Comparison of ENCODE assay signal across 12 mouse cellular contexts in genomic region chr17:56537912-56538311, GRCm38 (mm10). TPM values are rescaled to one million over a fixed set of nuclear protein-coding genes. Genes with fewer than 3 reads are reported as not detected.
DNase-seq lines count a peak whose midpoint lies in the region; ATAC-seq lines count a peak whose summit lies in the region.
"Had no signal": no experiment of that assay in that cellular context is flagged by ENCODE, and none has a peak within 500 bp of the region (broad histone marks: within the 10 kb centered on the region; RNA-seq: fewer than 3 reads in every experiment).

No protein-coding gene starts in this region.

- H3K9me3 ChIP-seq in hindbrain, embryonic 12.5 days (replicated peaks): no peaks in the 10 kb centered on the region
- H3K9me3 ChIP-seq in neural tube, embryonic 13.5 days: no peaks in the 10 kb centered on the region
- H3K9me3 ChIP-seq: heart, embryonic 13.5 days had no signal

- no peaks in the 10 kb centered on the region for H3K36me3 ChIP-seq in hindbrain, embryonic 12.5 days
- H3K36me3 ChIP-seq in neural tube, embryonic 13.5 days: no peaks in the 10 kb centered on the region
- H3K36me3 ChIP-seq: heart, embryonic 13.5 days had no signal

- H3K4me1 ChIP-seq in hindbrain, embryonic 12.5 days: peaks cover 27% of the 10 kb centered on the region
- peaks cover 58% of the 10 kb centered on the region for H3K4me1 ChIP-seq in neural tube, embryonic 13.5 days (replicated peaks)

- H3K4me3 ChIP-seq in hindbrain, embryonic 12.5 days: no peak overlapping the region
- H3K4me3 ChIP-seq in neural tube, embryonic 13.5 days: no peak overlapping the region
- H3K4me3 ChIP-seq: heart, embryonic 13.5 days had no signal

- no peaks in the 10 kb centered on the region for H3K27me3 ChIP-seq in hindbrain, embryonic 12.5 days
- peaks cover 4% of the 10 kb centered on the region; the same call in 1 of the 2 replicates for H3K27me3 ChIP-seq in neural tube, embryonic 13.5 days
- H3K27me3 ChIP-seq: heart, embryonic 13.5 days had no signal

- peak; percentile 32 for DNase-seq in cerebellum, adult 9-10 months
- no peak for DNase-seq in cerebellum, adult 8-10 months
- DNase-seq in left cerebral cortex, postnatal 4 days: peak; percentile 80
- DNase-seq in left cerebral cortex, postnatal 25 days (ENCODE audit: low spot score in 2 of 2): no peak
- DNase-seq in gastrocnemius, adult 8-10 months (ENCODE audit: low spot score in 2 of 2): no peak
- DNase-seq in lung, postnatal 10 days: no peak
- DNase-seq: lung, adult 2 months had no signal

- intact Hi-C loops in left cerebral cortex, postnatal 4 days (cut with DNase I): no loop called here
- intact Hi-C loops in left cerebral cortex, postnatal 25 days (cut with DNase I): loop anchor here (5.0 kb wide), 1 partner anchor 36 kb away; no protein-coding TSS in a partner anchor

- ATAC-seq in hindbrain, embryonic 12.5 days (ENCODE audit: low FRiP score): peak; percentile 27; the same call in 1 of the 2 replicates
- 0 out of 2 replicates have a peak, but pooled peaks have one; percentile 5 for ATAC-seq in neural tube, embryonic 13.5 days (ENCODE audit: low read depth)

- H3K27ac ChIP-seq in hindbrain, embryonic 12.5 days: 0 out of 2 replicates have a peak overlapping the region, but pooled peaks have one; percentile 37
- H3K27ac ChIP-seq in neural tube, embryonic 13.5 days (replicated peaks): peak overlapping the region; percentile 57
- H3K27ac ChIP-seq: heart, embryonic 13.5 days had no signal

- 16% methylated on average over 8 of the region's 8 CpGs for WGBS in hindbrain, embryonic 12.5 days
- WGBS in neural tube, embryonic 13.5 days: 4% methylated on average over 8 of the region's 8 CpGs

- H3K9ac ChIP-seq in hindbrain, embryonic 12.5 days: no peak overlapping the region
- no peak overlapping the region for H3K9ac ChIP-seq in neural tube, embryonic 13.5 days
- H3K9ac ChIP-seq: heart, embryonic 13.5 days had no signal

- no peak overlapping the region for H3K4me2 ChIP-seq in hindbrain, embryonic 12.5 days (replicated peaks)
- H3K4me2 ChIP-seq in neural tube, embryonic 13.5 days: no peak overlapping the region
- H3K4me2 ChIP-seq: heart, embryonic 13.5 days had no signal

RNA-seq across cellular contexts. Expression of gene Gm20219, which starts 16.3 kb away (rescaled TPM):
- total RNA-seq in left cerebral cortex, postnatal 4 days (2021): 1 to 10 TPM; 1.9 to 2.2 TPM
- total RNA-seq in left cerebral cortex, postnatal 25 days (2021): 1 to 10 TPM; 1.7 to 1.9 TPM
- 1.8 and 2.0 TPM in 2 replicates for polyA plus RNA-seq in hindbrain, embryonic 12.5 days (2016; fragmentation: Nextera tagmentation; extraction: Ambion mirVana)
- 1.0 and 1.7 TPM in 2 replicates for polyA plus RNA-seq in neural tube, embryonic 13.5 days (2015; fragmentation: Nextera tagmentation; extraction: Ambion mirVana)
- total RNA-seq in gastrocnemius, adult 8-10 months (2022): under 1 TPM; 0.31 to 0.83 (median 0.40) TPM

RNA-seq across cellular contexts. Expression of gene Znrf4, which starts 25.7 kb away (rescaled TPM):
- not detected for total RNA-seq in left cerebral cortex, postnatal 4 days (2021)
- not detected for total RNA-seq in left cerebral cortex, postnatal 25 days (2021)
- polyA plus RNA-seq in hindbrain, embryonic 12.5 days (2016; fragmentation: Nextera tagmentation; extraction: Ambion mirVana): not detected in 2 replicates
- not detected in 2 replicates for polyA plus RNA-seq in neural tube, embryonic 13.5 days (2015; fragmentation: Nextera tagmentation; extraction: Ambion mirVana)
- not detected for total RNA-seq in gastrocnemius, adult 8-10 months (2022)
- total RNA-seq: layer of hippocampus, postnatal 36 days had no signal
- polyA plus RNA-seq: heart, embryonic 13.5 days; stomach, embryonic 14.5 days had no signal

RNA-seq across cellular contexts. Expression of gene Safb2, which starts 46.5 kb away (rescaled TPM):
- 100 to 1,000 TPM; 105 to 107 TPM for total RNA-seq in left cerebral cortex, postnatal 4 days (2021)
- total RNA-seq in left cerebral cortex, postnatal 25 days (2021): 100 to 1,000 TPM in 1 of 2 experiments, 10 to 100 TPM in 1; 87.2 to 110 TPM
- polyA plus RNA-seq in hindbrain, embryonic 12.5 days (2016; fragmentation: Nextera tagmentation; extraction: Ambion mirVana): 93.5 and 105 TPM in 2 replicates
- 67.6 and 77.2 TPM in 2 replicates for polyA plus RNA-seq in neural tube, embryonic 13.5 days (2015; fragmentation: Nextera tagmentation; extraction: Ambion mirVana)
- 10 to 100 TPM; 19.7 to 30.7 (median 25.9) TPM for total RNA-seq in gastrocnemius, adult 8-10 months (2022)

RNA-seq across cellular contexts. Expression of gene Safb, which starts 46.7 kb away (rescaled TPM):
- 100 to 1,000 TPM; 173 to 188 TPM for total RNA-seq in left cerebral cortex, postnatal 4 days (2021)
- 100 to 1,000 TPM; 128 to 147 TPM for total RNA-seq in left cerebral cortex, postnatal 25 days (2021)
- 161 and 162 TPM in 2 replicates for polyA plus RNA-seq in hindbrain, embryonic 12.5 days (2016; fragmentation: Nextera tagmentation; extraction: Ambion mirVana)
- 104 and 136 TPM in 2 replicates for polyA plus RNA-seq in neural tube, embryonic 13.5 days (2015; fragmentation: Nextera tagmentation; extraction: Ambion mirVana)
- total RNA-seq in gastrocnemius, adult 8-10 months (2022): 10 to 100 TPM; 29.6 to 46.7 (median 37.6) TPM

Comparison
In these comparisons a context has a peak if more than half of its experiments do, and no peak if none do; other contexts are left out.
1. DNase-seq: peak in cerebellum, adult 9-10 months (single experiment) and left cerebral cortex, postnatal 4 days (single experiment); none in cerebellum, adult 8-10 months (single experiment), left cerebral cortex, postnatal 25 days (0 of 2), gastrocnemius, adult 8-10 months (0 of 2) and lung, postnatal 10 days (single experiment).